Mouse (Mus musculus): ENCODE data around the gene Bpifb3. TPM values are rescaled to one million over a fixed set of nuclear protein-coding genes. Genes with fewer than 3 reads are reported as not detected.

Bpifb3 gene
- polyA plus RNA-seq, 1 experiment from 2014 or later, result not detected

GRCm38 (mm10) chr2:153962821-153963331 lies 44.8 kb downstream of the Bpifb3 start:
- H3K27ac ChIP-seq (ENCODE audit: low read depth, low read length), result no peak overlapping the region
- H3K4me3 ChIP-seq (ENCODE audit: low read depth, low read length), result no peak overlapping the region
- no peaks in the 10 kb centered on the region for H3K9me3 ChIP-seq (ENCODE audit: control insufficient read depth, low read length)
- H3K9ac ChIP-seq (replicated peaks; ENCODE audit: low read depth, low read length), result no peak overlapping the region
- ATAC-seq (ENCODE audit: low read depth), result no peak
- no peak overlapping the region for H3K4me2 ChIP-seq (ENCODE audit: low read depth, low read length)
- no peaks in the 10 kb centered on the region for H3K27me3 ChIP-seq (ENCODE audit: control insufficient read depth, insufficient read depth, low read length)
- WGBS, result 71% methylated on average over 4 of the region's 4 CpGs
- no peaks in the 10 kb centered on the region for H3K4me1 ChIP-seq (ENCODE audit: control insufficient read depth, insufficient read depth, low read length)
- no peaks in the 10 kb centered on the region for H3K36me3 ChIP-seq (ENCODE audit: control insufficient read depth, insufficient read depth, low read length)

GRCm38 (mm10) chr2:153963334-153963733 lies 45.3 kb downstream of the Bpifb3 start:
- H3K9ac ChIP-seq (replicated peaks; ENCODE audit: low read depth, low read length), result no peak overlapping the region
- no peak overlapping the region for H3K27ac ChIP-seq (ENCODE audit: low read depth, low read length)
- H3K9me3 ChIP-seq (ENCODE audit: control insufficient read depth, low read length), result no peaks in the 10 kb centered on the region
- H3K27me3 ChIP-seq (ENCODE audit: control insufficient read depth, insufficient read depth, low read length), result no peaks in the 10 kb centered on the region
- H3K4me2 ChIP-seq (ENCODE audit: low read depth, low read length), result no peak overlapping the region
- H3K36me3 ChIP-seq (ENCODE audit: control insufficient read depth, insufficient read depth, low read length), result no peaks in the 10 kb centered on the region
- no peaks in the 10 kb centered on the region for H3K4me1 ChIP-seq (ENCODE audit: control insufficient read depth, insufficient read depth, low read length)
- no peak for ATAC-seq (ENCODE audit: low read depth)
- H3K4me3 ChIP-seq (ENCODE audit: low read depth, low read length), result no peak overlapping the region
- WGBS, result 100% methylated on average over 1 of the region's 1 CpGs

- H3K27me3 ChIP-seq (ENCODE audit: control insufficient read depth, insufficient read depth, low read length), result no peaks in the 10 kb centered on the region
- no peaks in the 10 kb centered on the region for H3K4me1 ChIP-seq (ENCODE audit: control insufficient read depth, insufficient read depth, low read length)
- WGBS, result 61% methylated on average over 5 of the region's 5 CpGs
- no peak; the same call in 1 of the 2 replicates for ATAC-seq (ENCODE audit: low read depth)
- no peak overlapping the region for H3K4me2 ChIP-seq (ENCODE audit: low read depth, low read length)
- no peaks in the 10 kb centered on the region for H3K36me3 ChIP-seq (ENCODE audit: control insufficient read depth, insufficient read depth, low read length)
- H3K9ac ChIP-seq (replicated peaks; ENCODE audit: low read depth, low read length), result no peak overlapping the region
- H3K4me3 ChIP-seq (ENCODE audit: low read depth, low read length), result no peak overlapping the region
- no peak overlapping the region for H3K27ac ChIP-seq (ENCODE audit: low read depth, low read length)
- H3K9me3 ChIP-seq (ENCODE audit: control insufficient read depth, low read length), result no peaks in the 10 kb centered on the region
Observed at GRCm38 (mm10) chr2:153970221-153970620, 52.2 kb downstream of the Bpifb3 start.

- no peaks in the 10 kb centered on the region for H3K27me3 ChIP-seq (ENCODE audit: control insufficient read depth, insufficient read depth, low read length)
- H3K4me3 ChIP-seq (ENCODE audit: low read depth, low read length), result no peak within 1 kb of the TSS
- H3K27ac ChIP-seq (ENCODE audit: low read depth, low read length), result no peak within 1 kb of the TSS
- 91% methylated on average over 5 of the region's 5 CpGs for WGBS
- no peak within 1 kb of the TSS for H3K9ac ChIP-seq (replicated peaks; ENCODE audit: low read depth, low read length)
- no peaks in the 10 kb centered on the region for H3K36me3 ChIP-seq (ENCODE audit: control insufficient read depth, insufficient read depth, low read length)
- no peaks in the 10 kb centered on the region for H3K9me3 ChIP-seq (ENCODE audit: control insufficient read depth, low read length)
- no peak for ATAC-seq (ENCODE audit: low read depth)
- no peaks in the 10 kb centered on the region for H3K4me1 ChIP-seq (ENCODE audit: control insufficient read depth, insufficient read depth, low read length)
- H3K4me2 ChIP-seq (ENCODE audit: low read depth, low read length), result no peak within 1 kb of the TSS
Observed at GRCm38 (mm10) chr2:153974582-153974981, 56.6 kb downstream of the Bpifb3 start, which contains the start of gene Bpifa6. Gene Bpifa6 (plus strand): TSS chr2:153974945.

Other genes starting within 250 kb of the Bpifb3 start
- gene Dnmt3c, start 221.6 kb upstream of the Bpifb3 start, polyA plus RNA-seq (2014; fragmentation: Nextera tagmentation; extraction: Ambion mirVana), result not detected in 2 replicates
- gene Mapre1, start 177.0 kb upstream of the Bpifb3 start, polyA plus RNA-seq (2014; fragmentation: Nextera tagmentation; extraction: Ambion mirVana), result 337 and 393 TPM in 2 replicates
- not detected in 2 replicates for gene Efcab8, start 138.3 kb upstream of the Bpifb3 start, polyA plus RNA-seq (2014; fragmentation: Nextera tagmentation; extraction: Ambion mirVana)
- not detected in 2 replicates for gene Sun5, start 47.1 kb upstream of the Bpifb3 start, polyA plus RNA-seq (2014; fragmentation: Nextera tagmentation; extraction: Ambion mirVana)
- not detected in 2 replicates for gene Bpifb2, start 43.2 kb upstream of the Bpifb3 start, polyA plus RNA-seq (2014; fragmentation: Nextera tagmentation; extraction: Ambion mirVana)
- not detected in 2 replicates for gene Bpifb6, start 17.8 kb upstream of the Bpifb3 start, polyA plus RNA-seq (2014; fragmentation: Nextera tagmentation; extraction: Ambion mirVana)
- gene Bpifb4, start 20.0 kb downstream of the Bpifb3 start, polyA plus RNA-seq (2014; fragmentation: Nextera tagmentation; extraction: Ambion mirVana), result not detected in 2 replicates
- gene Bpifa6, start 56.7 kb downstream of the Bpifb3 start, polyA plus RNA-seq (2014; fragmentation: Nextera tagmentation; extraction: Ambion mirVana), result not detected in 2 replicates
- not detected in 2 replicates for gene Bpifa2, start 90.0 kb downstream of the Bpifb3 start, polyA plus RNA-seq (2014; fragmentation: Nextera tagmentation; extraction: Ambion mirVana)
- not detected in 2 replicates for gene Bpifa3, start 212.1 kb downstream of the Bpifb3 start, polyA plus RNA-seq (2014; fragmentation: Nextera tagmentation; extraction: Ambion mirVana)
- gene Bpifa1, start 224.7 kb downstream of the Bpifb3 start, polyA plus RNA-seq (2014; fragmentation: Nextera tagmentation; extraction: Ambion mirVana), result not detected in 2 replicates
- gene Bpifa5, start 244.4 kb downstream of the Bpifb3 start, polyA plus RNA-seq (2014; fragmentation: Nextera tagmentation; extraction: Ambion mirVana), result not detected in 2 replicates

All from neural tube, embryonic 14.5 days (tissue).